Mouse (Mus musculus) adrenal gland (tissue): ENCODE measurements at regions not wholly inside any gene's neighbourhood (a gene's known extent, or its start where the extent isn't known, plus 50 kb on each side); places are given as distances from the start of the nearest gene placed in this dataset.

Source experiments
- intact Hi-C: fragments of 180-260 bp; cut with DNase I; formaldehyde crosslinking; loops from one replicate; pipeline ENCODE4 v1.15.1; 2025

GRCm38 (mm10) chr2:171676083-171676482, 367.2 kb downstream of the Cbln4 start:
- intact Hi-C loops = no loop called here

GRCm38 (mm10) chr2:171675411-171675810, 367.9 kb downstream of the Cbln4 start:
- intact Hi-C loops = no loop called here

GRCm38 (mm10) chr2:171670945-171671547, 372.2 kb downstream of the Cbln4 start:
- intact Hi-C loops = no loop called here

- intact Hi-C loops = no loop called here
Observed at GRCm38 (mm10) chr2:171668791-171669645, 374.2 kb downstream of the Cbln4 start.

GRCm38 (mm10) chr2:171662571-171662970, 380.7 kb downstream of the Cbln4 start:
- intact Hi-C loops = no loop called here

GRCm38 (mm10) chr2:171661896-171662511, 381.3 kb downstream of the Cbln4 start:
- intact Hi-C loops = no loop called here

- intact Hi-C loops = no loop called here
Observed at GRCm38 (mm10) chr2:171657125-171657524, 386.1 kb downstream of the Cbln4 start.

- intact Hi-C loops = no loop called here
Observed at GRCm38 (mm10) chr2:171641730-171642129, 401.5 kb downstream of the Cbln4 start.

GRCm38 (mm10) chr2:171640478-171640877, 402.8 kb downstream of the Cbln4 start:
- intact Hi-C loops = no loop called here

- intact Hi-C loops = no loop called here
Observed at GRCm38 (mm10) chr2:171638931-171639330, 404.3 kb downstream of the Cbln4 start.

- intact Hi-C loops = no loop called here
Observed at GRCm38 (mm10) chr2:171636837-171637236, 406.4 kb downstream of the Cbln4 start.

- intact Hi-C loops = no loop called here
Observed at GRCm38 (mm10) chr2:171633355-171634097, 409.7 kb downstream of the Cbln4 start.

GRCm38 (mm10) chr2:171630101-171630715, 413.1 kb downstream of the Cbln4 start:
- intact Hi-C loops = no loop called here

GRCm38 (mm10) chr2:171628182-171628850, 414.9 kb downstream of the Cbln4 start:
- intact Hi-C loops = no loop called here

- intact Hi-C loops = no loop called here
Observed at GRCm38 (mm10) chr2:171620668-171621067, 422.6 kb downstream of the Cbln4 start.

- intact Hi-C loops = no loop called here
Observed at GRCm38 (mm10) chr2:171620253-171620652, 423.0 kb downstream of the Cbln4 start.

- intact Hi-C loops = no loop called here
Observed at GRCm38 (mm10) chr2:171618771-171619170, 424.5 kb downstream of the Cbln4 start.

- intact Hi-C loops = no loop called here
Observed at GRCm38 (mm10) chr2:171618333-171618732, 424.9 kb downstream of the Cbln4 start.

GRCm38 (mm10) chr2:171615462-171615861, 427.8 kb downstream of the Cbln4 start:
- intact Hi-C loops = no loop called here

GRCm38 (mm10) chr2:171605064-171605463, 438.2 kb downstream of the Cbln4 start:
- intact Hi-C loops = no loop called here

GRCm38 (mm10) chr2:171595240-171595639, 448.0 kb downstream of the Cbln4 start:
- intact Hi-C loops = no loop called here
